Mouse (Mus musculus): ENCODE results near the gene Gm26938. TPM values are rescaled to one million over a fixed set of nuclear protein-coding genes. Genes with fewer than 3 reads are reported as not detected.

The Gm26938 gene
- polyA plus RNA-seq, 1 experiment from 2014 or later, result not detected

DNA sequence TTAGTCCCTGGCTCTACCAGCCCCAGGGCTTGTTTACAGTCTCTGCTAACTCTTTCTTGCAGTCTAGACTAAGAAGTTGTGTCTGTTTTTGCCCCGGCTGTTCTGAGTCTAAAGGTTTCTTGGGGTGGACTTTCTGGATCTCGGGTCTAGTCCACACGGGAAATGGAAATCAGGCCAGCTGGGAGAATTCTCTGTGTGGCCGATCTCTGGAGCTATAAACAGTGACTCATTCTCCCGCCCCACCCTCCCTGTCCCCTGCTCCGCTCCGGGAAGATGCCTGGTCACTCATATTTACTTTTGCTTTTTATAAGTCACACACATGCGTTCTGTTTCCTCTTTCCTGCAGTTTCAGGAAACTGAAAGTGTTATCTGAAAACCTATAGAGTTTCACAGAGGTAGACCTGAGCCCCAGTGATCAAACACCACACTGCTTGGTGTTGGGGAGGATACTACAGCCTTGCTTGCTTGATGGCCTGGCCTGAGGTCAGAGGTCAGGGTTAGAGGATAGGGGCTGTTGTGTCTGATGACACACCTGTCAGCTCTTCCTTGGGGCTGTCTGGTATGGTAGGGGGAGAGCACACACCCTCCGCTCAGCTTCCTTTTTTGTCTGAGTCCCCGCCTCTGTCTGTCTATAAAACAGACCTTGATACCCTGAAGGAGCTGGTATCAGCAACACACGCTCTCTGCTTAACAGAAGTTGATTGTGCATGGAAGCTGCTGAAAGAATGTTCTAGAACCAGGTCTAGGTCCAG is 32.7 kb downstream of the Gm26938 start:
- Histone ChIP-seq H3K27ac (peak overlapping the region; percentile 72), H3K79me2 (ENCODE audit: inconsistent target) (peaks cover 69% of the 10 kb centered on the region), H3K4me3 (ENCODE audit: inconsistent target) (peak overlapping the region; percentile 83), H3K36me3 (ENCODE audit: inconsistent target) (peaks cover 15% of the 10 kb centered on the region; the same call in 1 of the 2 replicates)
- 7% methylated on average over 11 of the region's 11 CpGs for WGBS (ENCODE audit: missing documents)

GRCm38 (mm10) chr5:139792966-139793337 is 33.3 kb downstream of the Gm26938 start:
- Histone ChIP-seq H3K36me3 (ENCODE audit: inconsistent target) (peaks cover 12% of the 10 kb centered on the region; the same call in 1 of the 2 replicates), H3K27ac (peak overlapping the region; percentile 72), H3K79me2 (ENCODE audit: inconsistent target) (peaks cover 63% of the 10 kb centered on the region), H3K4me3 (ENCODE audit: inconsistent target) (peak overlapping the region; percentile 83)
- WGBS (ENCODE audit: missing documents), result 6% methylated on average over 3 of the region's 3 CpGs

- 2% methylated on average over 11 of the region's 11 CpGs for WGBS (ENCODE audit: missing documents)
- Histone ChIP-seq H3K27ac (peak overlapping the region; percentile 72), H3K79me2 (ENCODE audit: inconsistent target) (peaks cover 56% of the 10 kb centered on the region), H3K36me3 (ENCODE audit: inconsistent target) (peaks cover 6% of the 10 kb centered on the region; the same call in 1 of the 2 replicates), H3K4me3 (ENCODE audit: inconsistent target) (peak overlapping the region; percentile 83)
Measured at GRCm38 (mm10) chr5:139792159-139792775, 33.9 kb downstream of the Gm26938 start.

DNA sequence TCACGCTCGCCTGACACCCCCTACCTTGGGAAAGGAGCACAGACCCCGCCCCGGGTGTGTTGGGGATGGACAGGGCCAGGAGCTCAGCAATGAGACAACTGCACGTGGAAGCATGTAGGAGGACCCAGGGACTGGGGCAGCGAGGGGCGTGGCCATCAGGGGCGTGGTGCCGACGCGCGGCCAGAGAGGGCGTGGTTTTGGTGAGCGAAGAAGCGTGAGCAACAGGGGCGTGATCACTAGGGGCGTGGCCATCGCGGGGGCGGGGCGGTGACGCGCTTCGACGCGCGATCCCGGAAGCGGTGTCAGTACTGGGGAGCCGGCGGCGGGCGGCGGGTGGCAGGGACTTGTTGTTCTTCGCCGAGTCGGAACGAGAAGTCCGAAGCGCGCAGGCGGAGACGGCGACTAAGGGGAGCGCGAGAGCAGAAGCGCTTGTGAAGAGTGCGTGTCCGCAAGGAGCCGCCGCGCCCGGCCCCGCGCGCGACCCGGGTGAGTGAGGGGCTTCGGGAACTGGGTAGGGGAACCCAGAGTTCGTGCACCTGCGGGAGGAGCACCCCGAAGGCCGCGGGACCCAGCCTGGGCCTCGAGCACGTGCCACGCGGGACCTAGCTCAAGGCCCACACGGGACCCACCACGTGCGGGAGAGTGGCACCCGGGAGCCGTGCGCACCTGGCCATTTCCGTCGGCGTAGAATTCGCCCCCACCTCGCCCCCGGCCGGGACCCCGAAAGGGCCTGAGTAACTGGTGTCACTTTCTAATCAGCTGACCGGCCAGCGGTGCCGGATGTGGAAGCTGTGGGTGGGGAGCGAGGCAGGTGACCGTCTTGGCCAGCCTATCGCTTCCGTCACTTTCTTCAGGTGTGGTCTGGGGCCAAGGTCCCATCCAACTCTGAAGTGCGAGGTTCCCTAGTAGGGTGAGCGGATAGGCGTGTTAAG is 34.7 kb downstream of the Gm26938 start, which contains the start of gene Mafk:
Gene Mafk, plus strand, starts transcription at position 287 of the 932 bp plus-strand sequence.
- peak within 1 kb of the TSS; percentile 72 for H3K27ac ChIP-seq
- peak within 1 kb of the TSS; percentile 83 for H3K4me3 ChIP-seq (ENCODE audit: inconsistent target)
- under 1% methylated on average over 89 of the region's 92 CpGs for WGBS (ENCODE audit: missing documents)

GRCm38 (mm10) chr5:139789466-139789865 is 36.7 kb downstream of the Gm26938 start:
- no peak overlapping the region for H3K4me3 ChIP-seq (ENCODE audit: inconsistent target)
- H3K79me2 ChIP-seq (ENCODE audit: inconsistent target), result peaks cover 28% of the 10 kb centered on the region
- WGBS (ENCODE audit: missing documents), result 8% methylated on average over 4 of the region's 4 CpGs
- H3K27ac ChIP-seq, result peak overlapping the region; percentile 31
- no peaks in the 10 kb centered on the region for H3K36me3 ChIP-seq (ENCODE audit: inconsistent target)

More for the DNA sequence above, 34.7 kb downstream of the Gm26938 start, which contains the start of gene Mafk:
- Histone ChIP-seq H3K36me3 (ENCODE audit: inconsistent target) (no peaks in the 10 kb centered on the region), H3K79me2 (ENCODE audit: inconsistent target) (peaks cover 48% of the 10 kb centered on the region)

DNA sequence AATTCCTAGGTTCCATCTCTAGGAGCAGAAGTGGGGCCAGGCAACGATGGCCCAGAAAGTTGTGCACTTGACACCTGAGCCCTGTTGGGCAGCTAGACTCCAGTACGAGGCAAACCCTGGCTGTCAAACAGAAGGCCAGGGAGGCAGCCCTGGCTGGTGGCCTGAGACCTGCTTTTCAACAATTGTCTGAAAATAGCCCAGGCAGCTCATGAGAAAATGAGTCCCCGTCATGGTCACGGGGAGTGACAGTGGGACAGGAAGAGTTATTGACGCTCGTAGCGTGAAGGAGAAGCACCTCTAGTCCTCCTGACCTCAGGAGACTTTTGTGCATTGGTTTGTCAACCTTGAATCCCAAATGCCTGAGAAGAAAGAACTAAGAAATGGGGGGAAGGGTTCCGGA is 44.8 kb downstream of the Gm26938 start:
- Histone ChIP-seq H3K4me3 (ENCODE audit: inconsistent target) (no peak overlapping the region), H3K27ac (no peak overlapping the region), H3K36me3 (ENCODE audit: inconsistent target) (no peaks in the 10 kb centered on the region), H3K79me2 (ENCODE audit: inconsistent target) (no peaks in the 10 kb centered on the region)
- WGBS (ENCODE audit: missing documents), result 77% methylated on average over 8 of the region's 8 CpGs

- no peak overlapping the region for H3K27ac ChIP-seq
- peaks cover 15% of the 10 kb centered on the region for H3K79me2 ChIP-seq (ENCODE audit: inconsistent target)
- 21% methylated on average over 5 of the region's 5 CpGs for WGBS (ENCODE audit: missing documents)
- H3K36me3 ChIP-seq (ENCODE audit: inconsistent target), result peaks cover 8% of the 10 kb centered on the region
- no peak overlapping the region for H3K4me3 ChIP-seq (ENCODE audit: inconsistent target)
Measured at GRCm38 (mm10) chr5:139776966-139777365, 49.2 kb downstream of the Gm26938 start.

- WGBS (ENCODE audit: missing documents), result under 1% methylated on average over 55 of the region's 55 CpGs
- Histone ChIP-seq H3K4me3 (ENCODE audit: inconsistent target) (peak within 1 kb of the TSS; percentile 63), H3K27ac (no peak within 1 kb of the TSS), H3K79me2 (ENCODE audit: inconsistent target) (peaks cover 15% of the 10 kb centered on the region), H3K36me3 (ENCODE audit: inconsistent target) (peaks cover 22% of the 10 kb centered on the region)
Measured at GRCm38 (mm10) chr5:139775216-139775926, 50.8 kb downstream of the Gm26938 start, which contains the start of gene Ints1. Ints1 (minus strand) TSS chr5:139775674.

DNA sequence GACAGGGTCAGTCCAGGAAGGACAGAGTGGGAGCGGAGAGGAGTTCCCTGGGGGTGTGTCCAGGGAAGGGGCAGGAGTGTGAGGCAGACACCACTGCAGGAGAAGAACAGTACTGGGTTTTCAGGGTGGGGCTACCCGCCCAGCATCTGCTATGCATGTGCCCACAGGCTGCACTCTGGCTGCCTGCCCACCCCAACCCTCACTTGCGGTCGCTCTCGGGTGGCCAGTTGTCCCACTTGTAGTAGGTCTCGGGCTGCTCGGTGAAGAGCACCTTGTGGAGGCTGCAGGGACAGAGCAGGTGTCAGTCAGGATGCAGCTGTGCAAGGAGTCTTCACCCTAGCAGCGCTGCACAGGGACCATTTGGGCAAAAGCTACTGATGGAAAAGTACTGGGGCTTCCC is 58.0 kb downstream of the Gm26938 start:
- Histone ChIP-seq H3K27ac (no peak overlapping the region), H3K36me3 (ENCODE audit: inconsistent target) (peaks cover 84% of the 10 kb centered on the region), H3K4me3 (ENCODE audit: inconsistent target) (no peak overlapping the region), H3K79me2 (ENCODE audit: inconsistent target) (no peaks in the 10 kb centered on the region)
- WGBS (ENCODE audit: missing documents), result 97% methylated on average over 8 of the region's 8 CpGs

- H3K36me3 ChIP-seq (ENCODE audit: inconsistent target), result peaks cover 90% of the 10 kb centered on the region
- WGBS (ENCODE audit: missing documents), result 88% methylated on average over 11 of the region's 11 CpGs
Measured at GRCm38 (mm10) chr5:139764296-139764695, 61.9 kb downstream of the Gm26938 start.

DNA sequence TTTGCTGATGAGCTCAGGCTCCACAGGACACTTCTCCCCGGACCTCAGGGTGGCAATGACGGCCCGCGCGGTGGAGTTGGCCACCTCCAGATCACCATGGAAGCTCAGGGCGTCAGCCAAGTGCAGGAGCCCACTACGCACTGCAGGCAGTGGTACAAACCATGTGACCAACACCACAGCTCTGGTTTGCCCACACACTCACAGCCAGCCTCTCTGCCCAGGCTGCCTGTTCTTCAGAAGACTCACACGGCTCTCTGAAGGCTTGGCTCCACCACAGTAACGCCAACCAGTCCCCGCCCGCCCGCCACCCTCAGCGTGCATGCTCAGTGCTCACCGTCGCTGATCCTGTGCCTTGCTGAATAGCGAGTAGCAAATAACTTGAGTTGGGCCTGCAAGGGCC is 68.1 kb downstream of the Gm26938 start:
- no peak overlapping the region for H3K4me3 ChIP-seq (ENCODE audit: inconsistent target)
- no peak overlapping the region for H3K27ac ChIP-seq
- H3K36me3 ChIP-seq (ENCODE audit: inconsistent target), result peaks cover 56% of the 10 kb centered on the region
- 95% methylated on average over 15 of the region's 16 CpGs for WGBS (ENCODE audit: missing documents)
- H3K79me2 ChIP-seq (ENCODE audit: inconsistent target), result no peaks in the 10 kb centered on the region

More at GRCm38 (mm10) chr5:139764296-139764695, 61.9 kb downstream of the Gm26938 start:
- Histone ChIP-seq H3K27ac (no peak overlapping the region), H3K4me3 (ENCODE audit: inconsistent target) (no peak overlapping the region), H3K79me2 (ENCODE audit: inconsistent target) (no peaks in the 10 kb centered on the region)

Measured in macrophage (primary cell).